Mouse (Mus musculus): ENCODE measurements around the gene Mst1. TPM values are rescaled to one million over a fixed set of nuclear protein-coding genes. Genes with fewer than 3 reads are reported as not detected.

The Mst1 gene
- polyA plus RNA-seq, 1 experiment: 3.5 TPM

DNA sequence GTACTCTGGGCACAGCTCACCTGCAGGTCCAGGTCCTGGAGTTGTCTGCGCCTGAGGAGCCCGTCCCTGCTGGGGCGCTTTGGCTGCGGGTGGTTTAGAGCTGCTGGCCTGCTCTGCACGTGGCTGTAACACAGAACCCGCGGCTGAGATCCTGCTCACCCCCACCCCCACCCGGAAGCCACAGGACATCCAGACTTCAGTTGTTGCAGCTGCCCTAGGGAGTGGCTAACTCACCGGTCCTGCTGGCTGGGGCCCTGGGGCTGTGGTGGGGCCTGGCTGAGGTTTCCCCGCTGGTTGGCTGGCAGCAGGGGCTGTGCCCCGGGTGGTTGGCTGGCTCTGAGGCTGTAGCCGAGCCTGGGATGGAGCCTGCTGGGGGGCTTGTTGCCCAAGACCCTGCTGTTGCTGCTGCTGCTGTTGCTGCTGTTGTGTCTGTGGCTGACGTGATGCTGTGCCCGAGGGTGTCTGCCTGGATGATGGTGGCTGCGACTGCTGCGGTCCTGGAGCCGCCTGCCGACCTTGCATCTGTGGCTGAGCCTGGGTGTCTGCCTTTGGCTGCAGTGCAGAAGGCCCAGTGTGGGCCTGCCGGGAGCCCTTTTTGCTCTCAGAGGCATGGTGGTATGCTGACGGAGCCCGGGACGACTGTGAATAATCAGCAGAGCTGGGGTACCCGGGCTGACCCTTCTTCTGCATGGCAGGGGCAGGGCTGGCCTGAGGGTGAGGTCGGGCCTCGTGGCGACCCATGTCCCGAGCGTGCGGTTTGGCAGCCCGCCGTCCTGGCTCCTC, 24.7 kb downstream of the Mst1 start:
- 35% methylated on average over 31 of the region's 31 CpGs for WGBS

DNA sequence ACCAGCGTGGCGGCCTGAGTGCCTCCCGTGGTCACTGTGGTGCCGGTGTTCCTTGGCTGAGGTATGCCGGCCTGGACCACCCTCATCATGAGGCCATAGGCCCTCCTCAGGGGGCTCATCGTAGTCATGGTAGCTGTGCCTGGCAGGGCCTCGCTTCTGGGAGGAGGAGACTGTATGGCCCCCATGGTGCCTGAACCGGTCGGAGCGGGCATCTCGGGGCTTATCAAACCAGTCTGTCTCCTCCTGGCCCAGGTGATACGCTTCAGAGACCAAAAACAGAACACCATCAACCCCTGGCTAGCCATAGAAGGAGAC, 25.3 kb downstream of the Mst1 start:
- no peak for TF ChIP-seq CTCF (IDR thresholded peaks at IDR 0.05; ENCODE audit: borderline replicate concordance, control insufficient read depth, extremely low read depth, insufficient read depth, low read length, poor library complexity)
- peak overlapping the region; percentile 19; the same call in 1 of the 2 replicates for H3K4me3 ChIP-seq (ENCODE audit: control insufficient read depth, insufficient read depth, low read length)
- no peak for DNase-seq
- peaks cover 43% of the 10 kb centered on the region for H3K4me1 ChIP-seq (replicated peaks; ENCODE audit: control insufficient read depth, insufficient read depth, low read length)
- H3K36me3 ChIP-seq (ENCODE audit: control insufficient read depth, insufficient read depth, low read length): no peaks in the 10 kb centered on the region
- H3K27me3 ChIP-seq (ENCODE audit: control insufficient read depth, insufficient read depth, low read length): no peaks in the 10 kb centered on the region
- WGBS: 74% methylated on average over 12 of the region's 12 CpGs
- no peak overlapping the region for H3K27ac ChIP-seq (ENCODE audit: control insufficient read depth, insufficient read depth, low read length)

More for the DNA sequence above, 24.7 kb downstream of the Mst1 start:
- no peak for TF ChIP-seq POLR2A (IDR thresholded peaks at IDR 0.05; ENCODE audit: control insufficient read depth, extremely low read depth, insufficient read depth, low read length, poor library complexity)
- no peak for TF ChIP-seq CTCF (IDR thresholded peaks at IDR 0.05; ENCODE audit: borderline replicate concordance, control insufficient read depth, extremely low read depth, insufficient read depth, low read length, poor library complexity)
- Histone ChIP-seq H3K4me3 (ENCODE audit: control insufficient read depth, insufficient read depth, low read length) (peak overlapping the region; percentile 19), H3K27me3 (ENCODE audit: control insufficient read depth, insufficient read depth, low read length) (no peaks in the 10 kb centered on the region), H3K4me1 (replicated peaks; ENCODE audit: control insufficient read depth, insufficient read depth, low read length) (peaks cover 37% of the 10 kb centered on the region), H3K27ac (ENCODE audit: control insufficient read depth, insufficient read depth, low read length) (no peak overlapping the region), H3K36me3 (ENCODE audit: control insufficient read depth, insufficient read depth, low read length) (no peaks in the 10 kb centered on the region)
- DNase-seq: peak; percentile 31

- no peak for TF ChIP-seq CTCF (IDR thresholded peaks at IDR 0.05; ENCODE audit: borderline replicate concordance, control insufficient read depth, extremely low read depth, insufficient read depth, low read length, poor library complexity)
- no peak for TF ChIP-seq POLR2A (IDR thresholded peaks at IDR 0.05; ENCODE audit: control insufficient read depth, extremely low read depth, insufficient read depth, low read length, poor library complexity)
- H3K4me1 ChIP-seq (replicated peaks; ENCODE audit: control insufficient read depth, insufficient read depth, low read length): peaks cover 49% of the 10 kb centered on the region
- H3K4me3 ChIP-seq (ENCODE audit: control insufficient read depth, insufficient read depth, low read length): no peak overlapping the region
- H3K36me3 ChIP-seq (ENCODE audit: control insufficient read depth, insufficient read depth, low read length): no peaks in the 10 kb centered on the region
- 94% methylated on average over 23 of the region's 23 CpGs for WGBS
- DNase-seq: no peak
- H3K27me3 ChIP-seq (ENCODE audit: control insufficient read depth, insufficient read depth, low read length): no peaks in the 10 kb centered on the region
- no peak overlapping the region for H3K27ac ChIP-seq (ENCODE audit: control insufficient read depth, insufficient read depth, low read length)
These were observed 25.9 kb downstream of the Mst1 start for GRCm38 (mm10) chr9:108106090-108106489.

DNA sequence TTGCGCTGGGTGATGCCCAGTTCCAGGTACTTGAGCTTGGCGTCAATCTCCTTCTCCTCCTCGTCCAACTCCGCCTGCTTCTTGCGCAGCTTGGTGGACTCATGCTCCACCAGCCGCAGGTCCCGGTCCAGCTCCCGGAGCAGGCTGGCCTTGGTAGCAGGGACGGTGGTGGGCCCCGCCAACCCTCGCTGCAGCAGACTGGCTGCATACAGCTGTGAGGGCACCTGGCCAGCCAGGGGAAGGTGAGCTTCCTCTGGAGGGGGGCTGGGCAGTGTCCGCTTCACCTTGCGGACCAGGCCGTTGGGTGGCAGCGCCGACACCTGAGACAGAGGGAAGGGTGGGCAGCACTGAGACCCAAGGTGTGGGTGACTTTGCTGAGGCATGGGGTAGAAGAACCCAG, 27.6 kb downstream of the Mst1 start:
- TF ChIP-seq CTCF (IDR thresholded peaks at IDR 0.05; ENCODE audit: borderline replicate concordance, control insufficient read depth, extremely low read depth, insufficient read depth, low read length, poor library complexity) (no peak), POLR2A (IDR thresholded peaks at IDR 0.05; ENCODE audit: control insufficient read depth, extremely low read depth, insufficient read depth, low read length, poor library complexity) (no peak)
- H3K4me1 ChIP-seq (replicated peaks; ENCODE audit: control insufficient read depth, insufficient read depth, low read length): peaks cover 56% of the 10 kb centered on the region
- H3K4me3 ChIP-seq (ENCODE audit: control insufficient read depth, insufficient read depth, low read length): no peak overlapping the region
- WGBS: 88% methylated on average over 16 of the region's 16 CpGs
- no peaks in the 10 kb centered on the region for H3K27me3 ChIP-seq (ENCODE audit: control insufficient read depth, insufficient read depth, low read length)
- H3K36me3 ChIP-seq (ENCODE audit: control insufficient read depth, insufficient read depth, low read length): no peaks in the 10 kb centered on the region
- no peak for DNase-seq
- no peak overlapping the region for H3K27ac ChIP-seq (ENCODE audit: control insufficient read depth, insufficient read depth, low read length)

DNA sequence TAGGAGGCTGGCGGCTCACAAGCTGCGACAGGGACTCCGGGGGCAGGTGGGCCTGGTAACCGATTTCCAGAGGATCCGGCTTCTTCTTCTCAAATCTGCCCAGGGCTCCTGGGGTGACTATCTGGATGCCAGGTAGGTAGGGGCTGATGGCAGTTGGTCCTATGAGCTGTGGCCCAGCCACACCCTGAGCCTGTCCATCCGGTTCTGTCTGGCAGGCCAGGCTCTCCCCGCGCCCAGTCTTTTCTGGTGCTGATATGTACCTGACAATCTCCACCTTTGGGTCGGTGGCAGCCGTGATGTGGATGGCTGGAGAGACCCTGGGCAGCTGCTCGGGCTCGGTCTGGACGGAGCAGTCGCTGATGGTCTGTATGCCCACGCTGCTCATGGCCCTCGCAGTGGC, 29.9 kb downstream of the Mst1 start:
- TF ChIP-seq POLR2A (IDR thresholded peaks at IDR 0.05; ENCODE audit: control insufficient read depth, extremely low read depth, insufficient read depth, low read length, poor library complexity) (no peak), CTCF (IDR thresholded peaks at IDR 0.05; ENCODE audit: borderline replicate concordance, control insufficient read depth, extremely low read depth, insufficient read depth, low read length, poor library complexity) (no peak)
- WGBS: 37% methylated on average over 16 of the region's 16 CpGs
- Histone ChIP-seq H3K4me3 (ENCODE audit: control insufficient read depth, insufficient read depth, low read length) (peak overlapping the region; percentile 45), H3K36me3 (ENCODE audit: control insufficient read depth, insufficient read depth, low read length) (no peaks in the 10 kb centered on the region), H3K27ac (ENCODE audit: control insufficient read depth, insufficient read depth, low read length) (no peak overlapping the region), H3K27me3 (ENCODE audit: control insufficient read depth, insufficient read depth, low read length) (no peaks in the 10 kb centered on the region), H3K4me1 (replicated peaks; ENCODE audit: control insufficient read depth, insufficient read depth, low read length) (peaks cover 45% of the 10 kb centered on the region)
- no peak for DNase-seq

GRCm38 (mm10) chr9:108111101-108111592, 30.9 kb downstream of the Mst1 start:
- DNase-seq: no peak
- H3K27ac ChIP-seq (ENCODE audit: control insufficient read depth, insufficient read depth, low read length): no peak overlapping the region
- H3K4me1 ChIP-seq (replicated peaks; ENCODE audit: control insufficient read depth, insufficient read depth, low read length): peaks cover 36% of the 10 kb centered on the region
- no peaks in the 10 kb centered on the region for H3K27me3 ChIP-seq (ENCODE audit: control insufficient read depth, insufficient read depth, low read length)
- no peaks in the 10 kb centered on the region for H3K36me3 ChIP-seq (ENCODE audit: control insufficient read depth, insufficient read depth, low read length)
- WGBS: 10% methylated on average over 22 of the region's 22 CpGs
- peak overlapping the region; percentile 45 for H3K4me3 ChIP-seq (ENCODE audit: control insufficient read depth, insufficient read depth, low read length)
- TF ChIP-seq CTCF (IDR thresholded peaks at IDR 0.05; ENCODE audit: borderline replicate concordance, control insufficient read depth, extremely low read depth, insufficient read depth, low read length, poor library complexity): no peak
- no peak for TF ChIP-seq POLR2A (IDR thresholded peaks at IDR 0.05; ENCODE audit: control insufficient read depth, extremely low read depth, insufficient read depth, low read length, poor library complexity)

All from thymus, adult 2 months (tissue).